Mouse (Mus musculus) limb, embryonic 14.5 days (tissue): ENCODE measurements around the gene Ltc4s. TPM values are rescaled to one million over a fixed set of nuclear protein-coding genes. Genes with fewer than 3 reads are reported as not detected.

Experiments
- ATAC-seq: fragments of 200-750 bp; cut with Nextera tagmentation; 2 replicates; pipeline ENCODE4 v1.8.0; 2017; ENCODE audit warnings: low read depth, moderate number of reproducible peaks, moderate TSS enrichment; ENCODE audit not compliant: low FRiP score
- DNase-seq: peaks from one replicate; pipeline ENCODE4 v3.0.0-alpha.2; 2015; ENCODE audit warnings: low spot score
- H3K27ac ChIP-seq: fragments of 300-500 bp; sonication (generic); replicated peaks from 2 replicates; pipeline ENCODE4 v1.5.1; 2014; ENCODE audit warnings: low read depth, mild to moderate bottlenecking, low read length, moderate library complexity, mixed read lengths
- H3K27me3 ChIP-seq: fragments of 300-500 bp; sonication (generic); 2 replicates; pipeline ENCODE4 v1.6.1; 2014; ENCODE audit warnings: low read length, mixed read lengths; ENCODE audit not compliant: control insufficient read depth, insufficient read depth
- H3K36me3 ChIP-seq: fragments of 300-500 bp; sonication (generic); 2 replicates; pipeline ENCODE4 v1.6.1; 2014; ENCODE audit warnings: mild to moderate bottlenecking, low read length, moderate library complexity, mixed read lengths; ENCODE audit not compliant: control insufficient read depth, insufficient read depth
- H3K4me1 ChIP-seq: fragments of 300-500 bp; sonication (generic); 2 replicates; pipeline ENCODE4 v1.6.1; 2014; ENCODE audit warnings: antibody characterized with exemption, low read length, mixed read lengths; ENCODE audit not compliant: control insufficient read depth, insufficient read depth
- H3K4me2 ChIP-seq: fragments of 300-500 bp; sonication (generic); replicated peaks from 2 replicates; pipeline ENCODE4 v1.6.1; 2014; ENCODE audit warnings: low read depth, mild to moderate bottlenecking, low read length, moderate library complexity; ENCODE audit not compliant: severe bottlenecking
- H3K4me3 ChIP-seq: fragments of 300-500 bp; sonication (generic); replicated peaks from 2 replicates; pipeline ENCODE4 v1.5.1; 2014; ENCODE audit warnings: low read length
- H3K9ac ChIP-seq: fragments of 300-500 bp; sonication (generic); 2 replicates; pipeline ENCODE4 v1.6.1; 2014; ENCODE audit warnings: mild to moderate bottlenecking, low read depth, low read length, moderate library complexity; ENCODE audit not compliant: severe bottlenecking
- H3K9me3 ChIP-seq: fragments of 300-500 bp; sonication (generic); 2 replicates; pipeline ENCODE4 v1.6.1; 2016; ENCODE audit warnings: low read length; ENCODE audit not compliant: control insufficient read depth
- POLR2A ChIP-seq: fragments of 200-500 bp; IDR thresholded peaks from 2 replicates; pipeline ENCODE4 v1.8.0; 2012; ENCODE audit warnings: inconsistent platforms, mild to moderate bottlenecking, moderate library complexity, borderline replicate concordance; ENCODE audit not compliant: insufficient read depth, insufficient read length; ENCODE audit errors: extremely low read depth
- WGBS: fragments of 180-500 bp; shearing (Covaris S2); extraction: QIAGEN DNeasy Blood & Tissue Kit; methylation state at CpG from one replicate; pipeline ENCODE4 v1.1.7; 2014; 5-methylcytosine and 5-hydroxymethylcytosine counted together
- polyA plus RNA-seq, 2 experiments: library from polyadenylated mRNA; depleted of rRNA in 1 of 2; stranded (reverse) in 1 of 2; unstranded in 1 of 2; fragments of >200 nt; fragmentation: Nextera tagmentation in 1 of 2; extraction: Ambion mirVana in 1 of 2; gene quantifications; 2 replicates each; pipeline versions ENCODE4 v1.2.1 to v1.2.3; 2012 to 2014

Gene Ltc4s
- polyA plus RNA-seq, 2 experiments: 3.9 to 4.0 TPM

DNA sequence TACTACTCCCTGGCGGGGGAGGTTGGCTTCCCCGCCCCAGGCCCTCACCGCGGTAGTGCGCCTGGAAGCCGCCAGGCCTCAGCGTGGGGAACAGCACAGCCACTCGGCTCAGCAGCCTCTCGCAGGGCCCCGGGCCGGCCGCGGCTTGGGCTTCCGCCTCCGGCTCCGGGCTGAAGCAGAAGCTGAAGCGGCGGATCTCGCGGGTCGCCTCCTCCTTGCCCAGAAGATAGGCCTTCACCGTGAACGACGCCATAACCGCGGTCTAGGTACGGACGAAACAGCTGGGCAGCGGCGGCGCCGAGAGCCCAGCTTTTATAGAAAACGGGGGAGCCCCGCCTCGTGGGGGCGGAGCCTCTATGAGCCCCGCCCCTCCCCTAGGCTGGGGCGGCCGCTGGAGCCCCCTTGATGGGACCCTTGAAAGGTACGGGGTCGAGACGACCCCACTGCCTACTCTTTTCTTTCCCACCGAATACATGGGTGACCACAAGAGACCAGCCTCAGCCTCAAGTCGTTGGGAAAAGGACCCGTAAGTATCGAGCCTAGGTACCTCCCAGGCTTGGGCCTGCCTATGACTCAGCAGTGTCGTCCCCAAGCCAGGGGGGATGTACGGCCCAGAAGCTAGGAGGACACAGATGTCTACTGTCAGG is 27.8 kb downstream of the Ltc4s start, which contains the start of the genes Sqstm1 and Mgat4b:
TSS of gene Sqstm1 (minus strand) at position 323 of the 647 bp plus-strand sequence.
TSS of gene Mgat4b (plus strand) at position 386 of the 647 bp plus-strand sequence.
- peak; percentile 95; the same call in 1 of the 2 replicates for TF ChIP-seq POLR2A
- Histone ChIP-seq H3K4me2 (peak within 1 kb of the TSS; percentile 65), H3K4me3 (peak within 1 kb of the TSS; percentile 95), H3K9me3 (no peaks in the 10 kb centered on the region), H3K4me1 (peaks cover 17% of the 10 kb centered on the region), H3K9ac (peak within 1 kb of the TSS; percentile 94), H3K27ac (peak within 1 kb of the TSS; percentile 96), H3K27me3 (no peaks in the 10 kb centered on the region), H3K36me3 (peaks cover 25% of the 10 kb centered on the region)
- WGBS: 2% methylated on average over 34 of the region's 48 CpGs
- ATAC-seq (peak; percentile 82), DNase-seq (peak; percentile 75)

GRCm38 (mm10) chr11:50210101-50210504 is 28.3 kb downstream of the Ltc4s start:
- peak; percentile 92 for ATAC-seq
- H3K27ac ChIP-seq: peak overlapping the region; percentile 96
- H3K27me3 ChIP-seq: no peaks in the 10 kb centered on the region
- peaks cover 13% of the 10 kb centered on the region for H3K4me1 ChIP-seq
- peak overlapping the region; percentile 94 for H3K9ac ChIP-seq
- WGBS: 0% methylated on average over 23 of the region's 24 CpGs
- TF ChIP-seq POLR2A: no peak
- peak; percentile 90 for DNase-seq
- peak overlapping the region; percentile 65 for H3K4me2 ChIP-seq
- H3K9me3 ChIP-seq: no peaks in the 10 kb centered on the region
- peaks cover 30% of the 10 kb centered on the region for H3K36me3 ChIP-seq
- H3K4me3 ChIP-seq: peak overlapping the region; percentile 95

GRCm38 (mm10) chr11:50208039-50208438 is 30.4 kb downstream of the Ltc4s start:
- Histone ChIP-seq H3K4me3 (no peak overlapping the region), H3K9me3 (no peaks in the 10 kb centered on the region), H3K36me3 (peaks cover 50% of the 10 kb centered on the region), H3K9ac (no peak overlapping the region), H3K27ac (no peak overlapping the region), H3K4me1 (peaks cover 13% of the 10 kb centered on the region), H3K27me3 (no peaks in the 10 kb centered on the region), H3K4me2 (no peak overlapping the region)
- WGBS: 89% methylated on average over 5 of the region's 5 CpGs
- DNase-seq: no peak
- no peak for TF ChIP-seq POLR2A
- no peak for ATAC-seq

DNA sequence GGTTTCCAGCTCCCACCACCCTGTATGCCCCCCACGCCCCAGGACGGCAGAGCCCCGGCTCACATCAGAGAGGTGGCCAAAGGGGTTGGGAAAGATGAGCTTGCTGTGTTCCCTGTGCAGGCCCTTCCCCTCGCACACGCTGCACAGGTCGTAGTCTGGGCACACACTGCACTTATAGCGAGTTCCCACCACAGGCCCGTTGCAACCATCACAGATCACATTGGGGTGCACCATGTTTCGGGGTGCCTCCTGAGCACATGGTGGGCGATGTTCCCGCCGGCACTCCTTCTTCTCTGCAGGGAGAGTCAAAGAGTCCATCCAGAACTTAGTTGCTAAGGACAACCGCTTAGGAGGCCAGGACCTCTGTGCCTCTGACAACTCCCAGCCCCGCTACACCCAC is 31.1 kb downstream of the Ltc4s start:
- no peaks in the 10 kb centered on the region for H3K9me3 ChIP-seq
- H3K4me2 ChIP-seq: no peak overlapping the region
- no peak for TF ChIP-seq POLR2A
- no peak overlapping the region for H3K9ac ChIP-seq
- no peaks in the 10 kb centered on the region for H3K27me3 ChIP-seq
- peaks cover 13% of the 10 kb centered on the region for H3K4me1 ChIP-seq
- DNase-seq (no peak), ATAC-seq (no peak)
- peaks cover 57% of the 10 kb centered on the region for H3K36me3 ChIP-seq
- WGBS: 97% methylated on average over 14 of the region's 14 CpGs
- H3K4me3 ChIP-seq: no peak overlapping the region
- no peak overlapping the region for H3K27ac ChIP-seq

DNA sequence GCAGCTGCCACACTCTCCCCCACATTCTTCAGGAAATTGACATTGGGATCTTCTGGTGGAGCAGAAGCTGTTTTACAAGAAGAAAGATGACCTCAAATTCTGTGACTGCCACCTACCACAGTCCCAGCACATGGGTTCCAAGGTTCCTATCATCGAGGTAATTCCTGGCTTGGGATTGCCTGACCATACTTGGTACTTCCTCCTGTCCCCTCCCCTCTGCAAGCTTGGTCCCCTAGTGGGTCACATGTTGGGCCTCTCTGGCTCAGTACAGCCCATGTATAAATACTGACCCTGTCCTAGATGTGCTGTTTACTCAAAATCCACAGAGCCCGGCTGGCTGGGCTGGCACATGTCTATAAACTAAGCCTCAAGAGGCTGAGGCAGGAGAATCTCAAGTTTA is 32.4 kb downstream of the Ltc4s start:
- Histone ChIP-seq H3K4me3 (no peak overlapping the region), H3K4me2 (no peak overlapping the region), H3K27me3 (no peaks in the 10 kb centered on the region), H3K36me3 (peaks cover 70% of the 10 kb centered on the region), H3K9ac (no peak overlapping the region), H3K9me3 (no peaks in the 10 kb centered on the region), H3K27ac (no peak overlapping the region), H3K4me1 (peaks cover 10% of the 10 kb centered on the region)
- ATAC-seq: no peak
- no peak for TF ChIP-seq POLR2A
- DNase-seq: no peak
- 97% methylated on average over 2 of the region's 2 CpGs for WGBS
